Mouse (Mus musculus) layer of hippocampus, adult 9-11 months (tissue): ENCODE measurements around the gene Eed.
"Not testable (repeated sequence)": the region's sequence is repeated elsewhere in the genome, so short reads cannot be mapped to it uniquely, and the experiment has no call there.

Experiments used
- DNase-seq: peaks from one replicate; pipeline ENCODE4 v3.0.0; 2022

Eed gene

DNA sequence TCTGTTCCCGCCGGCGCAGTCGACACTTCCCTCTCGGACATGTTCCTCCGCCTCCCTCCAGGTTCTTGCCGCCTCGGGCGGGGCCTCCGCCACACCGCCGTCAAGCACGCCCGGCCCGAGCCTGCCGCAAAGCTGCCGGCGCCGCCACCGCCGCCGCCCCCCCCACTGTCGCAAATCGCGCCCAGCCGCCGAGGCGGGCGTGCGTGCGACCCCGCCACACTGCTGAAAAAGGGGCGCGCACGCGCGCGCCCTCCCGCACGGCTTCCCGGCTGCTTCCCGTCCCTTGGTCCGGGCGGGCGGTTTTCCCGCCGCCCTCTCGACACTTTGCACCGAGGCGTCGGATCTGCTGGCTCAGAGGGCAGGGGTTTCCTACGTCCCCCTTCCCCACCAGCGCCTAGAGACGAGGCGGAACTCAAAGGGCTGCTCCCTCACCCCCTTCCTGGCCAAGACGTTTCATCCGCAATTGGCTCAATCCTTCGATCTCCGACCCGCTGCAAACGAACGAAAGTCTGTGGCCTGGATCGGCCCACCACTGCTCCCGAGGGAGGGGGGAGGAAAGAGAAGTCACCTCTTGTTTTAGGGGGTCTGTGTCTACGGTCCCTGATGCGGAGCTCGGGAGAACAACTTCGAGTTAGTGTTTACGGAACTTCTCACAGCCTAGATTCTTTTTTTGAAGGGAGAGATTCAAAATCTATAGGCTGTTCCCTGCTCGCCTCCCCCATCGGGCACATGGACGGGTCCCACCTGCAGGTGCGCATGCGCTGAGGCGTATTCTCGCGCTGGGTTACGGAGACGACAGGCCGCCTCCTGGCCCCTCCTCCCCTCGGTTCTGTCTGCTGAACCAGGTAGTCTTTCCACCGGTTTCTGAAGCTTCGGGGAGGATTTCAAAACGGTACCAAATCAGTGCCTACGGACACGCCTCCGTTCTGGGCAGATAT, at the start of gene Eed:
Gene Eed (minus strand): TSS at position 499 of the 938 bp plus-strand sequence.
- peak; percentile 93 for DNase-seq

DNA sequence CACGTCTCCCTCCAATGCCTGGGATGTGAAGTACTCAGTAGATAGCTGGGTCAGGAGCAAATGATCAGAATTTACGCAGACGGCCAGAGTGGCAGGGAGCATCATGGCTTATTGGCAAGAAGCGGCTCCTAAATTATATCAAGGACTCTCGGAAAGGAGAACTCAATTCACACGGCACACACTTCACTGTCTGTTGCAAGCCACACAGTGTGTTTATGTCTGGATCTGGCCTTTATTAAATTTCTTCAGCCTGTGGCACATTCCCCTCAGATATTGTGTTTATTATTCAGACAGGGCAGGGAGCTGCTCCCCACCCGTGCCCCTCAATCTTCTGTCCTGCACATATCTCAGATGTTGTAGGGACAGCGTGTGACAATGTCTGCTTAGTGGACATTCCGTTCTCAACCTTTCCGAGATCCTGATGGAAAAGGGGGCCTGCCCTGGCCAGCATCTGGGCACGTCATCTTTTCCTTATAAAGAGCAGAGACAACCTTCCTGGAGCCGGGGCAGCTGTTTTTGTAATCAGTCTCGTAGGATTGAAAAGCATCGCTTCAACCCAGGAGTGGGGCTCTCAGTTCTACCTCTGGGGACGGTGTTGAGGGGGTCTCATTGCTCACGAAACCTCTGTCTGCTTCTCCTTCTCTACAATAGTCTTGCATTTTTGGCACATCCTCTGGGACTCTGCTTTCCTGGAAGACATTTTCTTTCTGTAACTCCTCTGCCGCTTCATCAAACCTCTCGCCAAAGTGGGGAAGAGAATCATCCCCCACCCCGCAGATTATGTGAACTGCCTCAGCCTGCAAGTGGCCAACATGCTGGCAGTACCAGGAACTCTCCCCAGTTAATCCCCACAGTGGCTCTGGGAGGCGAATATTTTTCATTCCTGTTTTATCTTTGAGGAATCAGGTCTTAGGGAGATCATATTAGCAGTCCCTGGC, 49.0 kb upstream of the Eed start:
- DNase-seq: no peak

DNA sequence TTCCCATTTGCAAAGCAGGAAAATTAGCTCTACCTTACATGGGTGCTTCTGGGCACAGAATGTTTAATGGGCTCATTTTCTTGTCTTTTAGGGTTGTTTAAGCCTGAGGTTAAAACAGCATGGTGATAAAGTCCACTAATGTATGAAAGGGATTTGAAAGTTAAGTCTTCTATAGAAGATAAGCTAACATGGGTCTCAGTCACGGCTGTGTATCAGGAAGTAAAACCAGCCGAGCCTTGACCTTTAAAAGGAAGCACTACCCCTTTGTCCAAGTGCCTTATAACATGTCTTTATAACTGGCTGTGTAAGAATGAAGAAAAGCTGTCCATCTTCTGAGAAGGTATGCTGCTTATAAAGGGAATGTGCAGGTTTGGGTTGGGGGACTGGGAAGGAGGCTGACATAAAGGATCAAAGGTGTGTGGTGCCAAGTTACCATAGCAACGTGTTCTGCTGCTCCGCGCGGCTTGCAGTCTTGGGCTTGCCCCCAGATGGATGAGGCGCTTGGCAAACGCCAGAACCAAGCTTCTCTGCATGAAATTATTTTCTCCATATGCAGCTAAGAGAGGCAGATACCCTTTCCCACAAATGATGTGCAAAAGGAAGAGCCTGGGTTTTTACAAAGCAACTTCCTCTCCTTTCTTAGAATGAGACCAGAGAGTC, 48.2 kb upstream of the Eed start:
- DNase-seq: peak; percentile 81

DNA sequence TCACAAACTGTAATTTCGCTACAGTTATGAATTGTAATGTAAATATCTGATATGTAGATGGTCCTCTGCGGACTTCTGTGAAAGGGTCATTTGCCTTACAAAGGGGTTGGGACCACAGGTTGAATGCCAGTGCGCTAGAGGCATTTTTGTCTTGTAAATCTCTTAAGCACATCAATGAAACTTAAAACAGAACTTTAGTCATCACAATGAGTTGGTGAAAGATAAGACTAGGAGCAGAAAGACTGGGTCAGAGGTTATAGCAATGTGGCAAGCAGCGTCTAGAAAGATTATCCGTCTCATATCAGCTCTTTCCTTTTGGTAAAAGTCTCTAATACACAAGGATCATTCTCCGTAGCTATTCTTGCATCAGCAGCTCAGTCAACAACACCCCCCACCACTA, 44.2 kb upstream of the Eed start:
- DNase-seq: no peak

DNA sequence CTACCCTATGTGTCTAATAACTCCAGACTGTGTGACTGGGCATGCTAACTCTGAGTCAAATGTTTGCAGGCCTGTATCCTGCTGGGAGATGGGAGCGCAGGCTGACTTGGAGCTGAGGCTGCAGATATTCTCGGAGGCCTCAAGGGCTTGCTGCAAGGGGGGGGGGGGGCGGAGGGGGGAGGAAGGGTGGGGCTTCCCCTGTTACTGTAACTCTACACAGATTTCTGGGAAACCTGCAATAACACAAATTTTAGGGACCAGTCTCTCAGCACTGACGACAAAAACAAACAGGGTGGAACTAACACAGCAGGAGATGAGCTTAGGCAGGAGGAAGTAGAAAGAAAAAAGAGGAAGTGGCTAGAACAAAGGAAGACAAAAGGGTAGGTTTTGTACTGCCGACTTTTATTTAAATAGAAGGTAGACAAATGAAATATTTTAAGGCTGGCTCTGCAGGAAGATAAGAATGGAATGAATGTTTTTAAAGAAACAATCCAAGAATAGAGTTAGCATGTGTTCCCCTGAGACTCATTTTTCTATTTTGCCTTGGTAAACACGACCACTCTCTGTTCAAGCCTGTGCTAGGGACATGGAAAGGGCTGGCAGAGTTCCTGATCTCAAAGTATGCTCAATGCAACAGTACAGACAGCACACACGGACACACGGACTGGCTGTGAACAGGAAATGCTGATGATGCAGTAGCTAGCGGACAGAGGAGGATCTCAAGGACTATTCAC, 42.4 kb upstream of the Eed start:
- DNase-seq: peak; percentile 62

DNA sequence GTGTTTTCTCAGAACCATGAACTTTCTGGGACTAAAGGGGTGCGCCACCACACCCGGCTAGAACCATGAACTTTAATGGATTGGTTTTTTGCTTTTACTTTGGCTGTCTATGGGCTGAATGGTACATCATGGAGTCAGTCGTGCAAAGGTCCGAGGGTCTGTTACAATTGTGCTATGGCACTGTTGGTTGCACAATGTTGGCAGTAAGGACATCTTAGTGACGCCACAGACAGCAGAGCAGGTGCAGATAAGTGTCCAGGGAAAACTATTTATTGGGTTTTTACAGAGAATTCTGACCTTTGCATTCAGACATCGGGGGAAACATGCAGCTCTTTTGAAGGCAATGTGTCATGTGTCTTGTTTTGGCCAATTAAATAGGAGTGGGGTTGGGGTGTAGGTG, 39.5 kb upstream of the Eed start:
- no peak for DNase-seq

DNA sequence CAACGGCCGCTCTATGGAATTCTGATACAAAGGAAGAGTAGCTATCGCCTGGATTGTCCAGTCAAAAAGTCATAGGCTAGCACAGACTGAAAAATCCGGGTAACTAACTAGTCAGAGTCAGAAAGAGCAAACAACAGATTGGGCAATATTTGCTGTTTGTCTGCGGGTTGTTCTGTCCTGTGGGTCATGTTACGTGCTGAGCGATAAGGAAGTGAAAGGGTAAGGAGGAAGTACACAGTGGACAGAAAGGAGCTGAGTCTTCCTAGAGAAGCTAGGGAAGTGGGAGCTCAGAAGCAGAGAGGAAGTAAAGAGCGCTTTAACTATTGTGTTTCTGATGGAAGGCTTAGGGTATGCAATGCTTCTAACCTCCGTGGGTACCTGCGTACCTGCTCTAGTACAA, 38.8 kb upstream of the Eed start:
- DNase-seq: peak; percentile 82

DNA sequence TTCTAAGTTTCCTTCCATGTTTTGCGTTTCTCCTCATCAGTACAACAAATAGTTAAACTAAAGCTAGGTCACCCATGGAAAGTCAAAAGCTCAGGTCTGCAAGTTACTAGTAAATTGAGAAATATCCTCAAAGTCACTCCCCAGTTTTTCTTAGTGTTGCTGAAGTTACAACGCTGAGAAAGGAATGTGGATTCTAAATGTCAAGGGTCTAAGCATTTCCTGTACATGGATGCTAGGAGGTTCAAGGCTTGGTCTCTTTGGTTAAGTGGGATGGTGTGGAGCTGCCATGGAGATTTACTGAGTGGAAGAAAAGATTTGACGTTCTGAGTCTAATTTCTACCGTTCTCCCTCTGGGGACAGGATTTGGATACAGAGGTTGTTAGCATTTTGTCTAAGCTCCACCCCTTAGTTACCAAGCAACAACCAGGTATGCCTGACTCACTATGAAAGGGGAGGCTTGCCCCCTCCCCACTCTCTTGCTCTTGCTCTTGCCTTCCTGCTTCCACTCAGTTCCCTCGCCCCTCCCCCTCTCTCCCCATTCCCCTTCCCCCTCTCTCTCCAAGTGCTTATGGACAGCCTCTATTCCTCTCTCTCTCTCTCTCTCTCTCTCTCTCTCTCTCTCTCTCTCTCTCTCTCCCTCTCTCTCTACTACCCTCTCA, 36.3 kb upstream of the Eed start:
- no peak for DNase-seq

DNA sequence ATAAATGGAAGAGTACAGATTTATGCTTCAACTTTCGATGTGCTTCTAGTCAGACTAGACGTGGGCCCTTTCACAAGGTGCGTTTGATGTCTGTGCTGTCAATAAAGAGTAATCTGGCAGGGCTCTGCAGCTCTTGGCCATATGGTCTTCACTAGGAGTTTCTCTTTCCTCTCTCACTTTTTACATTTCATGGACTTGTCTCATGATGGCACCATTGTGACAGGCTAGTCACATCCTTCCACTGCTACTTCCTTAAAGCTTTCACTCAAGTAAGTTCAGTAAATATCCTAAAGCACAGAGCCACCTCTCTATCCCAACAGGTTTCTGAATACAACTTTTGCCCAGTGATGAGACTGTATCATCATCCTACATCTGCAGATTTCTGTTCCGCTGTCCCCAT, 35.7 kb upstream of the Eed start:
- DNase-seq: peak; percentile 59

DNA sequence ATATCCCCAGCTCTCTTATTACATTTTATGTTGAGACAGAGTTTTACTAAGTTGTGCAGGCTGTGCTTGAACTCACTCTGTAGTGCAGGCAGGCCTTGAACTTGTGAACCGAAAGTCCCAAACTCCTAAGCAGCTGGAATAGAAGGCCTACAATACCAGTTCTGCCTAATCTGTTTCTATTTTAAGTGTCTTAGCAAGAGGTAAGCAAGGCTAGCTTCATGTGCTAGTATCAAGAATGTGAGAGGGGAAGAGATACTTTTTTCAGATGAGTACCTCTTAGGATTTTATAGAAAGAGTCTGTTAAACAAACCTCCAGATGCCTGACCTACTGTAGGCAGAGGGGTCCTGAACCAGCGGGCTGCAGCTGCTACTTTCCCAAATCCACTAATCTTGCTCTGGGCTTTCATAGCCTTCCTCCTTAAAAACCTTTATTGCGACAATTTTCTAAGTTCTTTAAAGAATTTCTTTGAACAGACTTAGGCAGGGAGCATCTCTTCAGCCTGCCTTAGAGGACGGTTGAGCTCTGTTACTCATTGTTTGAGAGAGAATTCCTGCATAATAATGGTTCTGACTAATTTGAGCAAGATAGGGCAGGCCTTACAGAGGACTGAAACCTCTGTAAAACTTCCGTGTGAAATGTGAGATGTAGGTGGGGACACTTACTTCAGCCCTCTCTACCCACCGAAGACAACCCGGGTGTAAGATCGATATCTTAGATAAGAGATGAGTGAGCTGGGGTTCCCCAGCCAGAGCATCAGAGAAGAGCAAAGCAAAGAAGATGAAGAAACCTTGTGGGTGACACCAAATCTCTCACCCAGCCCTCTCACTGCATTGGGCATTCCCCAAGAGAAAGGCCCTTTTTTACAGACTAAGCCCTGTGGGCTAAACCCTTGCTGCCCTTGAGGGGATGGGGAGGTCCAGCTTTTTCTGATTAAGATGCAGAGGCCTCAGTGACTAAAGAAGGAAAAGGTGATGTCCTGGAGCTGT, 26.2 kb upstream of the Eed start:
- no peak for DNase-seq

DNA sequence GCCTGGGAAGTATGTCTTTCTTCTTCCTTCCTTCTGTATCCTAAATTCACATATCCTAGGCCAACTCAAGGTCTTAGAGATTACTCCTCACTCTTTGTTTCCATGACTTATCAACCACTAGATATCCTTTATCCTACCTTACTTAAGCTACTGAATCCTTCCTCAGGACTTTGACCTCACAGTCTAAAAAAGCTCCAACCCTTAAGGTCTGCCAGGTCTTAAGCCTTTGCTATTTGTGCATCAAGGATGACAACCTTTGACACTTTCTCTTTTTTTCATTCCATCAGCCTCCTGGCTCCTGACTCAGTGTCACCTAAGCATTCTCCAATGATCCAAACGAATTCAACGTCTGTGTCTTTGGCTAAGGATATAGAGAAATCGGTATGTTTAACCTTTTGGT, 24.0 kb upstream of the Eed start:
- DNase-seq: no peak

DNA sequence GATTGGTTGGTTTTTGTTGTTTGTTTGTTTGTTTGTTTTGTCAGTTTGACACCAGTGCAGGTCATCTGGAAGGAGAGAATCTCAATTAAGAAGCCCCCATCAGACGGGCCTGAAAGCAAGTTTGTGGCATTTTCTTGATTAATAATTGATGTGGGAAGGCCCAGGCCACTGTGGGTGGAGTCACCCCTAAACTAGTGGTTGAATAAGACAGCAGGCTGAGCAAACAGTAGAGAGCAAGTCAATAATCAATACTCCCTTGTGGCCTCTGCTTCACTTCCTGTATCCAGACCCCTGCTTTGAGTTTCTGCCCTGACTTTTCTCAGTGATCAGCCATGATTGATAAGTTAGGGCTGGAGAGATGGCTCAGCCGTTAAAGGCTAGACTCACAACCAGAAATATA, 21.6 kb upstream of the Eed start:
- no peak for DNase-seq

DNA sequence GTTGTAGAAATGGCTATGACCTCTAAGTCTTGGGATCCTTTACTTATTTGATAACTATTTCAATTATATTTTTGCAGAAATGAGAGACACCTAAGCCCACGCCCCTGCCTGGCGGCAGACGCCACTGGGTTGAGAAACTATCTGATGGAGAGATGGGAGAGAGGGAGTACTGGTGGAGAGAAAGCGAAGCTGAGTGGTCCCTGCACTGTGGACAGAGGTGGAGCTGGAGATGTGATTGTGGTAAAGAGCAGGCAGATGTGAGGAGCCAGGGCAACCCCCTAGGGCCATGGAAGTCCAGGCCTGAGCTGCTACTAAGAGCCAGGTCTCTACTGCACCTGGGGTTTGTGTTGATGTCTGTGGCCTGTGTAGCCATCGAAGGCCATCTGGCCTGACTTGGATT, 18.7 kb upstream of the Eed start:
- no peak for DNase-seq

DNA sequence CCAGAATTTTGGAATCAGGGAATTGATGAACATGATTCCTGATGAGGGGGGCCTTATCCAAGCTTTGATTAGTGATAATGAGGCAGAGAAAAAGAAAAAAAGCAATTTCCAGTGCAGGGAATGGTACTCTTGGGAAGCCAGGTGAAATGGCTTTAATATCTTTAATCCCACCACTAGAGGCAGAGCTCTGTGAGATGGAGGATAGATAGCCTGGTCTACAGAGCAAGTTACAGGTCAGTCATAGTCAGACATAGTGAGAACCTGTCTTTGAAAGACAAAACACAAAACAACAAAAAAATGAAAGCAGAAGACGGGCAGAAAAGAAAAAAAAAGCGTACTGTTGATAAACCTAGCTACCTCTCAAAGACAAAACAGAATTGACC, 17.8 kb upstream of the Eed start:
- no peak for DNase-seq

DNA sequence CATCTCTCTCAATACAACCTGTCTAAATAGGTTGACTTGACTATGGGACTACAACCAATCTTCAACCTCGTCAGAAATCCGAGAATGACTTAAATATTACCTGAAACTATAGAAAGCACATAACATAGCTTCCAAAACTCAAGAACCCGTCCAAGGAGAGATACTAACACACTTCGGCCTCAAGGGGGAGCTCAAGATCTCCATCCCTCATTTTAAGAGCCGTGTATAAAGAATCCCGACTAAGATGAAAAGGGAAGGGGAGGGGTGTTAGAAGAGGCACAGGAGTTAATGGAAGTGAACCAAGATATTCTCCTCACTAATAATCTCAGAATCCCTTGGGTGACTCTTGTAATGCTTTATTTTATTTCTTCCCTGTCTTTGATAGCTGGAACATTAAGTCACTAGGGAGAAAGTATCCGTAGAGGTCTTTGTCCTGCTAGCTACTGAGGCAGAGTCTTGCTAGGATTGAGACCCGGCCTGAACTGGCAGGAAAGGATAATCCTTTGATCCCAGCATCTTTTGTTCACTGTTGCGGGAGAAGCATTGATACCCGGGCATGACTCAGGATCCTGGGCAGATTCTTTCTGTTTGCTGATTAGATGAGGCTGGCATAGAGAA, 17.3 kb upstream of the Eed start:
- no peak for DNase-seq

DNA sequence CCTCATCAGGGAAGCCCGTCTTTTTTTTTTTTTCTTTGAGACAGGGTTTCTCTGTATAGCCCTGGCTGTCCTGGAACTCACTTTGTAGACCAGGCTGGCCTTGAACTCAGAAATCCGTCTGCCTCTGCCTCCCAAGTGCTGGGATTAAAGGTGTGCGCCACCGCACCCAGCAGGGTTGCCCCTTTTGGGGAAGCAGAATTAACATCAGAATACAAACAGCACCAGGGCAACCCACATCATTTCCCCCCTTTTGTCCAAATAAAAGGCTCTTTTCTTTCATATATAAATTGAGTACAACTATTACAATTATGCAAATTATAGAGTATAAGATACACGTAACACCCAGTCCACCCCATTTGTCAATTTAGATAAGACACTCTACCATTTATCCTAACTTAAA, 16.7 kb upstream of the Eed start:
- not testable (repeated sequence) for DNase-seq

DNA sequence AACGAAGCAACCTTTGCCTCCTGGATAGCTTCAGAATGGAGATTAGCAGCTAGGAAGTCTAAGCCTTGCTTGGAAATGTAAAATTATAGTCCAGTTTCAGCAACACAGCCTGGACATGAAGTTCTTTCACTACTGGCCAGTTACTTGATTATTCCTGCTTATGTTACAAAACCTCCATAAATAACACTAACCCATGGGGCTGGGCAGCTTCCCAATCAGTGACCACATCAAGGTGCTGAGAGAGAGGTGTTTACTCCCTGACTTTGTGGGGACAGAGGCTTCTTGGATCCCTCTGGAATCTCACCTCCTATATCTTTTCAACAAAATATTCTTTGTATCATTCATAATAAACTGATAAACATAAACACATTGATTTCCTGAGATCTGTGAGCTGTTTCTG, 12.3 kb upstream of the Eed start:
- DNase-seq: no peak

DNA sequence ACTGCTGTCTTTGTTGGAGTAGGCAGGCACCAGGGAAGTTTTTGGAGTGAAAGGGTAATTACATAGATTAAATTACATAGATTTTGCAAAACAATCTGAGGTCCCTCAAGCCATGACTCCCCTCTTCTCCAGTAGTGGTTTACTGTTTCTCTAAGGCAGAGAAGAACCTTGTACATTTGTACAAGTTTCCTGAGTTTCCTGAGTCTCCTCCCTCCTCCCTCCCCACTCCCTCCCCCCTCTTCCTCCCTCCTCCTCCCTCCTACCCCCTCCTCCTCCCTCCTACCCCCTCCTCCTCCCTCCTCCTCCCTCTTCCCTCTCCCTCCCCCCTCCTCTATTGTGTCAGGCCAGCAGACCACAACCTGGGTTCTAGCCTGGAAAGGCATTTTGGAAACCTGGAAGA, 3.6 kb upstream of the Eed start:
- no peak for DNase-seq

DNA sequence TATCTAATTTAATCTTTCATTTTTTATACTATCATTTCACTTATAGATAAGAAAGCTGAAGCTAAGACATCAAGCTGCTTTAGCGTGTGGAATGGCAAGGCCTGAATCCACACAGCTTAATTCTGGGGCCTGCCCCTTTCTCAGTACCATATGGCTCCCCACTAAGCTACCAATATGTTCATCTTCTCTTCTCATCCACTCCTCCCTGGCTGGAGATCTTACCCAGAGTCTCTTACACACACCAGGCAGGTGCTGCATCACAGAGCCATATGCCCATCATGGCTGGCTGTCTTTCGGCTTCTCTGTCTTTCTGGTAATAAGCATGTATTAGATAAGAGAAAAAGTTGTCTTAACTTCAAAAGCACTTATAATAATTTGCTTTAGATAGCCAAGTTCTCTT, 2.7 kb upstream of the Eed start:
- DNase-seq: no peak

DNA sequence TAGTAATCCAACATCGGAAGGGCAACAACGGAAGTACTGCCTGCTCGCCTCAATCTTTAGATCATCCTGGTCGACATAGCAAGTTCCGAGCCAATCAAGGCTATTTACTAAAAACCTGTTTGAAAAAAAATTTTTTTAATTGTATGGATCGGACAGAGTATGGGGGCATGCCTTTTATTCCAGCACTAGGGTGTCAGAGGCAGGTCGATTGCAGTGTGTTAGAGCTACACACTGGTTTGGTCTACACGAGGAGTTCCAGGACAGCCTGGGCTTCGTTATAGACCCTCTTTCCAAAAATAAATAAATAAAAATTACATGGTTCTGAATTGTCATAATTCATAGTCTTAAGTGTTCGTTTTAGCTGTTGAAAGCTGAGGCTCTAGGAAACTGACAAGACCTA, 774 bp upstream of the Eed start:
- no peak for DNase-seq
